Mouse (Mus musculus) C2C12 (cell line): ENCODE data around the gene Man2a2.

ENCODE experiments used
- CEBPB ChIP-seq: IDR thresholded peaks from one replicate; pipeline ENCODE4 v1.6.1; 2011; ENCODE audit warnings: low read depth, mild to moderate bottlenecking, control low read depth, moderate library complexity
- CTCF ChIP-seq: IDR thresholded peaks from one replicate; pipeline ENCODE4 v1.5.1; 2011; ENCODE audit not compliant: control insufficient read depth, insufficient read depth, insufficient read length

- TF ChIP-seq CTCF (no peak), CEBPB (no peak)
These were observed 63.4 kb downstream of the Man2a2 start for GRCm38 (mm10) chr7:80307766-80308165.
